Mouse (Mus musculus): ENCODE measurements at regions not wholly inside any gene's neighbourhood (a gene's known extent, or its start where the extent isn't known, plus 50 kb on each side); places are given as distances from the start of the nearest gene placed in this dataset.

GRCm38 (mm10) chr4:40364329-40364728 is 85.1 kb upstream of the Ndufb6 start:
- TF ChIP-seq CTCF (IDR thresholded peaks at IDR 0.05; ENCODE audit: extremely low read depth, insufficient read depth, low read length), result no peak
- no peak for TF ChIP-seq POLR2A (IDR thresholded peaks at IDR 0.05; ENCODE audit: extremely low read depth, insufficient read depth, low read length)

Measured in cortical plate, adult 2 months (tissue).